In the genomic region with DNA sequence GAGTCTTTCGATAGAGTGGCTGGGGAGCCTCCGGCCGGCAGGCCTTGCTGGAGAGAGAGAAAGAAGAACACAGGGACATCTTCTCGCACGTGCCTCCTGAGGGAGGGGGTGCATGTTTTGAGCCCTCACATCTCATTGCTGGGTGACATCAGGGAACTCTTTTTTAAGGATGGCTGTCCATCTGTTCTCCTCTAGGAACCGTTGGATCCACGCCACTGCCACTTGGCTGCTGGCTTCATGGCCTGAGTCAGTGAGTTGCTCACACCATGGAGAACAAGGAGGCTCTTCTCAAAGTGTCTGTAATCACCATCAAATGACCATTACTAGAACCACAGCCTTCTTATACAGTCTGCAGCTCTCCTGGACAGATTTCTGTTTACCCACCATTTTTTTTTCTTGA, we compare ENCODE assay signal across 12 mouse cellular contexts.
A peak's percentile ranks its signal among the peaks of the same experiment; 100 is the strongest.
DNase-seq lines count a peak whose midpoint lies in the region; ATAC-seq lines count a peak whose summit lies in the region.
"Had no signal": no experiment of that assay in that cellular context is flagged by ENCODE, and none has a peak within 500 bp of the region (broad histone marks: within the 10 kb centered on the region; RNA-seq: fewer than 3 reads in every experiment).

No protein-coding gene starts in this region.

- H3K36me3 ChIP-seq in heart, embryonic 12.5 days: 0 out of 2 replicates have a peak, but pooled peaks cover 4% of the 10 kb centered on the region
- H3K36me3 ChIP-seq: embryonic facial prominence, embryonic 15.5 days; neural tube, embryonic 13.5 days had no signal

- peak; percentile 40 to 42 for DNase-seq in left cerebral cortex, adult 18-20 months (ENCODE audit: low spot score in 2 of 2)
- DNase-seq in left cerebral cortex, postnatal 36 days (ENCODE audit: low spot score in 2 of 2): no peak
- peak; percentile 94 for DNase-seq in brain, adult 2 months (ENCODE audit: low read depth, low spot score)
- peak; percentile 89 to 90 for DNase-seq in cerebellum, postnatal 14 days
- DNase-seq in spleen, adult 12 weeks (ENCODE audit: low spot score): no peak
- DNase-seq in spleen, postnatal 36 days (ENCODE audit: low spot score in 2 of 2): no peak
- no peak for DNase-seq in lung, postnatal 4 days
- DNase-seq: kidney, postnatal 25 days had no signal

- peak overlapping the region; percentile 39 for H3K4me2 ChIP-seq in heart, embryonic 12.5 days
- H3K4me2 ChIP-seq: embryonic facial prominence, embryonic 15.5 days; neural tube, embryonic 13.5 days had no signal

- ATAC-seq in heart, embryonic 12.5 days (ENCODE audit: insufficient number of reproducible peaks, low FRiP score): no peak

- no peak overlapping the region for H3K9ac ChIP-seq in heart, embryonic 12.5 days
- H3K9ac ChIP-seq: embryonic facial prominence, embryonic 15.5 days; neural tube, embryonic 13.5 days had no signal

- H3K27ac ChIP-seq in heart, embryonic 12.5 days (ENCODE audit: poor library complexity, severe bottlenecking): 0 out of 2 replicates have a peak overlapping the region, but pooled peaks have one; percentile 14
- H3K27ac ChIP-seq: embryonic facial prominence, embryonic 15.5 days; midbrain, embryonic 10.5 days; neural tube, embryonic 13.5 days had no signal

- whole genome bisulfite sequencing in heart, embryonic 12.5 days: 89% methylated on average over 7 of the region's 7 CpGs

- H3K9me3 ChIP-seq in heart, embryonic 12.5 days (replicated peaks): peaks cover 2% of the 10 kb centered on the region; the same call in 1 of the 2 replicates
- H3K9me3 ChIP-seq: embryonic facial prominence, embryonic 15.5 days had no signal

- intact Hi-C loops in left cerebral cortex, postnatal 36 days (cut with DNase I): no loop called here

- H3K4me3 ChIP-seq in heart, embryonic 12.5 days: no peak overlapping the region
- H3K4me3 ChIP-seq: embryonic facial prominence, embryonic 15.5 days; midbrain, embryonic 10.5 days; neural tube, embryonic 13.5 days had no signal

- H3K4me1 ChIP-seq in heart, embryonic 12.5 days (replicated peaks): peaks cover 42% of the 10 kb centered on the region

- no peaks in the 10 kb centered on the region for H3K27me3 ChIP-seq in heart, embryonic 12.5 days (replicated peaks)
- H3K27me3 ChIP-seq: embryonic facial prominence, embryonic 15.5 days; neural tube, embryonic 13.5 days had no signal

Comparison
In these comparisons a context has a peak if more than half of its experiments do, and no peak if none do; other contexts are left out.
1. DNase-seq: peak in left cerebral cortex, adult 18-20 months (2 of 2), brain, adult 2 months (single experiment) and cerebellum, postnatal 14 days (2 of 2); none in left cerebral cortex, postnatal 36 days (0 of 2), spleen, adult 12 weeks (single experiment), spleen, postnatal 36 days (0 of 2) and lung, postnatal 4 days (0 of 2).